Mouse (Mus musculus): ENCODE results near the gene Hgd. TPM values are rescaled to one million over a fixed set of nuclear protein-coding genes. Genes with fewer than 3 reads are reported as not detected.

Hgd gene
- polyA plus RNA-seq, 1 experiment from 2014 or later = 2.7 TPM

GRCm38 (mm10) chr16:37663643-37664459 lies 83.9 kb downstream of the Hgd start:
- H3K27ac ChIP-seq (ENCODE audit: low read depth, low read length) = no peak overlapping the region
- H3K4me1 ChIP-seq (replicated peaks; ENCODE audit: control insufficient read depth, insufficient read depth, low read length) = no peaks in the 10 kb centered on the region
- no peaks in the 10 kb centered on the region for H3K36me3 ChIP-seq (ENCODE audit: control insufficient read depth, insufficient read depth)
- no peak overlapping the region for H3K9ac ChIP-seq (ENCODE audit: low read depth, low read length)
- 51% methylated on average over 9 of the region's 9 CpGs for WGBS
- ATAC-seq = no peak
- no peak overlapping the region for H3K4me2 ChIP-seq (replicated peaks; ENCODE audit: low read depth)
- no peaks in the 10 kb centered on the region for H3K9me3 ChIP-seq (ENCODE audit: control insufficient read depth)
- no peaks in the 10 kb centered on the region for H3K27me3 ChIP-seq (replicated peaks; ENCODE audit: control insufficient read depth, insufficient read depth, low read length)
- TF ChIP-seq CTCF (IDR thresholded peaks at IDR 0.05; ENCODE audit: low read depth) = no peak
- H3K4me3 ChIP-seq (ENCODE audit: low read depth, low read length) = no peak overlapping the region

GRCm38 (mm10) chr16:37665394-37665935 lies 85.5 kb downstream of the Hgd start:
- 57% methylated on average over 5 of the region's 5 CpGs for WGBS
- no peak for TF ChIP-seq CTCF (IDR thresholded peaks at IDR 0.05; ENCODE audit: low read depth)
- H3K4me2 ChIP-seq (replicated peaks; ENCODE audit: low read depth) = no peak overlapping the region
- no peak overlapping the region for H3K9ac ChIP-seq (ENCODE audit: low read depth, low read length)
- no peaks in the 10 kb centered on the region for H3K9me3 ChIP-seq (ENCODE audit: control insufficient read depth)
- no peak for ATAC-seq
- H3K4me3 ChIP-seq (ENCODE audit: low read depth, low read length) = no peak overlapping the region
- no peaks in the 10 kb centered on the region for H3K36me3 ChIP-seq (ENCODE audit: control insufficient read depth, insufficient read depth)
- H3K27me3 ChIP-seq (replicated peaks; ENCODE audit: control insufficient read depth, insufficient read depth, low read length) = no peaks in the 10 kb centered on the region
- H3K4me1 ChIP-seq (replicated peaks; ENCODE audit: control insufficient read depth, insufficient read depth, low read length) = no peaks in the 10 kb centered on the region
- no peak overlapping the region for H3K27ac ChIP-seq (ENCODE audit: low read depth, low read length)

- Histone ChIP-seq H3K36me3 (ENCODE audit: control insufficient read depth, insufficient read depth) (no peaks in the 10 kb centered on the region), H3K27me3 (replicated peaks; ENCODE audit: control insufficient read depth, insufficient read depth, low read length) (no peaks in the 10 kb centered on the region), H3K4me3 (ENCODE audit: low read depth, low read length) (no peak overlapping the region), H3K4me1 (replicated peaks; ENCODE audit: control insufficient read depth, insufficient read depth, low read length) (no peaks in the 10 kb centered on the region), H3K27ac (ENCODE audit: low read depth, low read length) (no peak overlapping the region), H3K9ac (ENCODE audit: low read depth, low read length) (no peak overlapping the region), H3K4me2 (replicated peaks; ENCODE audit: low read depth) (no peak overlapping the region), H3K9me3 (ENCODE audit: control insufficient read depth) (no peaks in the 10 kb centered on the region)
- ATAC-seq = no peak
- 32% methylated on average over 4 of the region's 4 CpGs for WGBS
- no peak for TF ChIP-seq CTCF (IDR thresholded peaks at IDR 0.05; ENCODE audit: low read depth)
Measured at GRCm38 (mm10) chr16:37670666-37671283, 90.8 kb downstream of the Hgd start.

DNA sequence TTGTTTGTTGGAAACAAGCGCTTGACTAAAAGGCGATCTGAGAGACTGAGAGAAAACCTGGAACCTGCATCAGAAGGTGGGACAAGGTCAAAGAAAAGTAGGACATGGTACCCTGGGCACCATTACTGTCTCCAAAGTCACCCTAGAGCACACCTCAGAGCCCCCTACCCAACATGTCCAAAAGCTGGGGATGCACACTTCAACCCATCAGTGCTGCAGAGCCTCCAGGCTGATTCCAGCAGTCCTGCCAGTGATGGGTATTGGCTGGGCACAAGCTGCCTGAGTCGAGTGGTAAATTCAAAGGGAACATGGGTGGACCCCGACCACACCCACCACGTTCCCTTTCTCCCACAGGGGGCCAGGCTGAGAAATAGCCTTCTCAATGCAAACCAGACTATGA lies 95.4 kb downstream of the Hgd start:
- Histone ChIP-seq H3K9ac (ENCODE audit: low read depth, low read length) (no peak overlapping the region), H3K4me2 (replicated peaks; ENCODE audit: low read depth) (no peak overlapping the region), H3K4me1 (replicated peaks; ENCODE audit: control insufficient read depth, insufficient read depth, low read length) (no peaks in the 10 kb centered on the region), H3K9me3 (ENCODE audit: control insufficient read depth) (no peaks in the 10 kb centered on the region), H3K27ac (ENCODE audit: low read depth, low read length) (no peak overlapping the region), H3K36me3 (ENCODE audit: control insufficient read depth, insufficient read depth) (no peaks in the 10 kb centered on the region), H3K4me3 (ENCODE audit: low read depth, low read length) (no peak overlapping the region), H3K27me3 (replicated peaks; ENCODE audit: control insufficient read depth, insufficient read depth, low read length) (no peaks in the 10 kb centered on the region)
- TF ChIP-seq CTCF (IDR thresholded peaks at IDR 0.05; ENCODE audit: low read depth) = no peak
- ATAC-seq = no peak
- 89% methylated on average over 5 of the region's 5 CpGs for WGBS

- no peak overlapping the region for H3K4me3 ChIP-seq (ENCODE audit: low read depth, low read length)
- TF ChIP-seq CTCF (IDR thresholded peaks at IDR 0.05; ENCODE audit: low read depth) = no peak
- no peaks in the 10 kb centered on the region for H3K36me3 ChIP-seq (ENCODE audit: control insufficient read depth, insufficient read depth)
- ATAC-seq = no peak
- WGBS = 62% methylated on average over 17 of the region's 17 CpGs
- no peak overlapping the region for H3K4me2 ChIP-seq (replicated peaks; ENCODE audit: low read depth)
- H3K4me1 ChIP-seq (replicated peaks; ENCODE audit: control insufficient read depth, insufficient read depth, low read length) = no peaks in the 10 kb centered on the region
- H3K9me3 ChIP-seq (ENCODE audit: control insufficient read depth) = no peaks in the 10 kb centered on the region
- no peak overlapping the region for H3K27ac ChIP-seq (ENCODE audit: low read depth, low read length)
- H3K27me3 ChIP-seq (replicated peaks; ENCODE audit: control insufficient read depth, insufficient read depth, low read length) = no peaks in the 10 kb centered on the region
- no peak overlapping the region for H3K9ac ChIP-seq (ENCODE audit: low read depth, low read length)
Measured at GRCm38 (mm10) chr16:37676024-37676676, 96.2 kb downstream of the Hgd start.

GRCm38 (mm10) chr16:37676677-37677072 lies 96.7 kb downstream of the Hgd start:
- H3K4me2 ChIP-seq (replicated peaks; ENCODE audit: low read depth) = no peak overlapping the region
- no peaks in the 10 kb centered on the region for H3K27me3 ChIP-seq (replicated peaks; ENCODE audit: control insufficient read depth, insufficient read depth, low read length)
- ATAC-seq = no peak
- no peak overlapping the region for H3K9ac ChIP-seq (ENCODE audit: low read depth, low read length)
- no peaks in the 10 kb centered on the region for H3K36me3 ChIP-seq (ENCODE audit: control insufficient read depth, insufficient read depth)
- no peaks in the 10 kb centered on the region for H3K4me1 ChIP-seq (replicated peaks; ENCODE audit: control insufficient read depth, insufficient read depth, low read length)
- no peak overlapping the region for H3K4me3 ChIP-seq (ENCODE audit: low read depth, low read length)
- TF ChIP-seq CTCF (IDR thresholded peaks at IDR 0.05; ENCODE audit: low read depth) = no peak
- 64% methylated on average over 4 of the region's 4 CpGs for WGBS
- H3K9me3 ChIP-seq (ENCODE audit: control insufficient read depth) = no peaks in the 10 kb centered on the region
- H3K27ac ChIP-seq (ENCODE audit: low read depth, low read length) = no peak overlapping the region
